Mouse (Mus musculus) liver, embryonic 11.5 days (tissue): ENCODE measurements around the gene Stra6. TPM values are rescaled to one million over a fixed set of nuclear protein-coding genes. Genes with fewer than 3 reads are reported as not detected.

Experiments
- ATAC-seq: fragments of 200-750 bp; cut with Nextera tagmentation; replicated peaks from 2 replicates; pipeline ENCODE4 v1.8.0; 2017; ENCODE audit warnings: moderate number of reproducible peaks, mild to moderate bottlenecking, moderate TSS enrichment, moderate library complexity; ENCODE audit not compliant: low FRiP score
- DNase-seq: peaks from one replicate; pipeline ENCODE4 v3.0.0-alpha.2; 2017; ENCODE audit warnings: low spot score
- H3K27ac ChIP-seq: fragments of 300-500 bp; sonication (generic); 2 replicates; pipeline ENCODE4 v1.5.1; 2014; ENCODE audit warnings: mild to moderate bottlenecking, low read depth, low read length, control low read depth
- H3K27me3 ChIP-seq: fragments of 300-500 bp; sonication (generic); replicated peaks from 2 replicates; pipeline ENCODE4 v1.6.1; 2014; ENCODE audit warnings: low read length, mixed read lengths; ENCODE audit not compliant: control insufficient read depth, insufficient read depth
- H3K36me3 ChIP-seq: fragments of 300-500 bp; sonication (generic); 2 replicates; pipeline ENCODE4 v1.6.1; 2014; ENCODE audit warnings: mild to moderate bottlenecking, low read length, moderate library complexity, mixed read lengths; ENCODE audit not compliant: control insufficient read depth, insufficient read depth
- H3K4me1 ChIP-seq: fragments of 300-500 bp; sonication (generic); replicated peaks from 2 replicates; pipeline ENCODE4 v1.6.1; 2014; ENCODE audit warnings: low read length, mixed read lengths; ENCODE audit not compliant: control insufficient read depth, insufficient read depth
- H3K4me2 ChIP-seq: fragments of 300-500 bp; sonication (generic); 2 replicates; pipeline ENCODE4 v1.6.1; 2014; ENCODE audit warnings: mild to moderate bottlenecking, control low read depth, moderate library complexity
- H3K4me3 ChIP-seq: fragments of 300-500 bp; sonication (generic); 2 replicates; pipeline ENCODE4 v1.5.1; 2014; ENCODE audit warnings: low read depth, low read length, control low read depth
- H3K9ac ChIP-seq: fragments of 300-500 bp; sonication (generic); 2 replicates; pipeline ENCODE4 v1.6.1; 2014; ENCODE audit warnings: low read depth, low read length, control low read depth
- H3K9me3 ChIP-seq: fragments of 300-500 bp; sonication (generic); 2 replicates; pipeline ENCODE4 v1.6.1; 2016; ENCODE audit warnings: low read length, inconsistent platforms, mixed read lengths; ENCODE audit not compliant: control insufficient read depth
- WGBS: fragments of 180-500 bp; shearing (Covaris S2); extraction: QIAGEN DNeasy Blood & Tissue Kit; methylation state at CpG from one replicate; pipeline ENCODE4 v1.1.7; 2014; 5-methylcytosine and 5-hydroxymethylcytosine counted together
- polyA plus RNA-seq: library from polyadenylated mRNA; unstranded; fragments of >200 nt; fragmentation: Nextera tagmentation; extraction: Ambion mirVana; gene quantifications from 2 replicates; pipeline ENCODE4 v1.2.1, GENCODE M21; 2014

Stra6 gene
- polyA plus RNA-seq, 1 experiment from 2014 or later, result 7.2 TPM

DNA sequence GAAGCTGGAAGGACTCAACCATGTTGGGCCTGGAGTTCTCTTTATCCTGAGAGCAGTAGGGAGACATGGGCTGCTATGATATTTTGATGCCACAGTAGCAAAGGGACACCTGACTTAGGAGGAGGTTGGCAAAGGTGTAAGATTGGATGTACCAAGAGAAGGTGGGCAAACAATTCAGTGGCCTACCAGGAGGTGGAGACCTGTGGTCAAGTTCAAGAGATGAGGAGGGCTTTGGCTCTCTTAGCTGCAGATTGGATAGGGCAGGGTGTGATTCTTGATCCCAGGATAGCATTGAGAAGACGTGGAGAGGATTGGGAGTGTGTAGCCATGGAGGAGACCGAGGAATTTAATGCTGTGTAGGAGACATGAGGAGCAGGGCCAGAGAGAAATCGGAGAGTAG lies 30.2 kb downstream of the Stra6 start:
- no peak for ATAC-seq
- 64% methylated on average over 3 of the region's 3 CpGs for WGBS
- Histone ChIP-seq H3K27ac (no peak overlapping the region), H3K4me1 (no peaks in the 10 kb centered on the region), H3K27me3 (peaks cover 23% of the 10 kb centered on the region), H3K36me3 (no peaks in the 10 kb centered on the region), H3K9me3 (no peaks in the 10 kb centered on the region), H3K9ac (no peak overlapping the region), H3K4me2 (no peak overlapping the region), H3K4me3 (no peak overlapping the region)
- DNase-seq, result no peak

DNA sequence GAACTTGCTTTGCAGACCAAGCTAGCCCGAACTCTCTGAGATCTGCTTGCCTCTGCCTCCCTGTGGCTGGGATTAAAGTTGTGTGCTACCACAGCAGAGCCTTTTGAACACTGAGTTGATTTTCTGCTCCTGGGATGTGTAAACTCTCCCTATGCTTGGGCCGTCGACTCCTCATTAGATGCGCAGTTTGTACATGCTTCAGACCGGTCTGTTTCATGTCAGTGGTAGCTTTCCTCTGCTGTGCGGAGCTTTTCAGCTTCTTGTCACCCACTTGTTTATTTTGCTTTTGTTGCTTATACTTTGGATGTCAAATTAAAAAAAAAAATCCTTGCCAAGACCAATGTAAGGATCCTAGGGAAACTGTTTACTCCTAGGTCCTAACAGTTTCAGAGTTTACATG lies 32.4 kb downstream of the Stra6 start:
- Histone ChIP-seq H3K4me3 (no peak overlapping the region), H3K4me2 (no peak overlapping the region), H3K36me3 (no peaks in the 10 kb centered on the region), H3K27ac (no peak overlapping the region), H3K27me3 (peaks cover 14% of the 10 kb centered on the region), H3K4me1 (no peaks in the 10 kb centered on the region), H3K9me3 (no peaks in the 10 kb centered on the region), H3K9ac (no peak overlapping the region)
- ATAC-seq (no peak), DNase-seq (no peak)
- WGBS, result 76% methylated on average over 6 of the region's 6 CpGs

DNA sequence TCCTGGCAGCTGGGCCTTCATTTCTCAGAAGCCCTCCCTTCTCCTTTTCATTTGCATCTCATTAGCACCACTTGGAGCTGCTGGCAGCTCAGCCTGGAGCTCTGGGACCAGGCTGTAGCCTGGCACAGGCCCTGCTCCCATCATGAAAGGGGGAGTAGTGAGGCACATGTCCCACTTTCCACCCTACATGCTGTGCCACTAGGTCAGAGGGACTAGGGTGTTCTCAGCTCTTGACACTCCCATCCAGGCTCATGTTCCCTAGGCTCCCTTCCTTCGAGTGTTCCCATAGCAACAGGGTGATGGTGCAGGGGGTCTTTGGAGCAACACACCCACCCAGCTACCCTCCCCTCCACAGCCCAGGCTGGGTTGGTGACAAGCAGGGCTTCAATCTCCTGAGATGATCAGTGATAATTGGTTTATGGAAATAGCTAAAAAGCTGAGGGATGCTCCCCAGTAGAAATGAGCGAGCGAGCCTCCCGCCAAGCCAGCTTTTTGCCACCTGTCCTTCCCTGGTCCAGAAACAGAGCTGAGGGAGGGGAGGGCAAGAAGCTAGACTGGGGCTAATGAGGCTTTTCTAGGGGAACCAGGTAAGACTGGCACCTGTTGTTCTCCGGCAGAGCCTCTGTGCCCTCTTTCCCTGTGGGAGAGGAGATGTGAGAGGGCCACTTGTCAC lies 33.2 kb downstream of the Stra6 start:
- H3K27me3 ChIP-seq, result peaks cover 15% of the 10 kb centered on the region; the same call in 1 of the 2 replicates
- no peaks in the 10 kb centered on the region for H3K36me3 ChIP-seq
- no peak for ATAC-seq
- H3K4me3 ChIP-seq, result no peak overlapping the region
- no peaks in the 10 kb centered on the region for H3K4me1 ChIP-seq
- no peak overlapping the region for H3K4me2 ChIP-seq
- DNase-seq, result no peak
- H3K27ac ChIP-seq, result no peak overlapping the region
- H3K9ac ChIP-seq, result no peak overlapping the region
- H3K9me3 ChIP-seq, result no peaks in the 10 kb centered on the region
- WGBS, result 38% methylated on average over 5 of the region's 5 CpGs

DNA sequence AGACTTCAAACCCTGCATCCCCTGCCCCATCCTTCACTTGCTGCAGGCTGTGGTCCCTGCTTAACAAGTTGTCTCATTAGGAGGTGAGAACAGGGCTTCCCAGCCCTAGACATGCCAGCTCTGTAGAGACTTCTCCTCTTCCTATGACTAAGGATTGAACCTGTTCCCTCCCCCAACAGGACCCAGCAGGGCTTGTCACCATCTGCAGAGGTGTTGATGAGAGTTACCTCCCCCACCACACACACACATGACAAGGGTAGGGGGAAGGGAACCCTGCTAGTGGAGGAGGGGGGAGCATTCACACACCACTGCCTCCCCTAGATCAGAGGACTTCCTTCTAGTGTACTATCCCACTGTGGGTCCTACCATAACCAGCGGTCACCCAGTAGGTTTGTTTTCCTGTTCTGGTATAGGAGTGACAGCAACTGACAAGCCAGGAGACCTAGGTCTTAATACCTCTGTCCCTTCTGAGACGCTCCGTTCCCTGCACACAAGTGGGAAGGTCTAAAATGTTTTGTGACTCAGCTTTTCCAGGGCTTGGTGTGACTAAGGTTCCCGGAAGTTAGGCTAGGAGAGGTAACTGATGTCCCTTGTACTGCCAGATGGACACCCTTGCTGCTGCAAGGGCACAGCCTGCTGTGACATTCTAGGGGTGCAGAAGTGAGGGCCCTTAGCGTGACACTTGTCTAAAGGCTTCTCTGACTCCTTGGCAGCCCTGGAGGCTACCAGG lies 36.4 kb downstream of the Stra6 start:
- ATAC-seq, result no peak
- no peaks in the 10 kb centered on the region for H3K4me1 ChIP-seq
- H3K27me3 ChIP-seq, result peaks cover 14% of the 10 kb centered on the region; the same call in 1 of the 2 replicates
- no peaks in the 10 kb centered on the region for H3K36me3 ChIP-seq
- DNase-seq, result no peak
- no peak overlapping the region for H3K4me3 ChIP-seq
- H3K9ac ChIP-seq, result no peak overlapping the region
- no peaks in the 10 kb centered on the region for H3K9me3 ChIP-seq
- H3K4me2 ChIP-seq, result no peak overlapping the region
- 45% methylated on average over 5 of the region's 5 CpGs for WGBS
- no peak overlapping the region for H3K27ac ChIP-seq

DNA sequence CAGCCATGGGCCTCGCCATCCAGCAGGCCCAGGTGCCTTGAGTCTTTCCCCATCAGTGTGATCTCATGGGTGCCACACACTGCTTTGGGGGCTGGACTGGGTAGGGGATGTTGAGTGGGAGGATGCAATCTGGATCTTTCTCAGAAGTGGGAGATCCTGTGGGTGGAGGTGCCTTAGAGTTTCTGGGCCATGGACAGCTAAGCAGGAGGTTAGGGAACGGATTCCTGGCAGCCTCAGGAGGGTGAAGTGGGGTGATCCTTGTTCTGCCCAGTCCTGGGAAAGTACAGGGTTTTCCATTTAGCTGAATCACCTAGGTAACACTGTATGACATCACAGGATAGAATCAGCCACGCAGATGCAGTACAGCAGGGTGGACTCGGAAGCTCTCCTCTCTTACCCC lies 38.4 kb downstream of the Stra6 start:
- no peaks in the 10 kb centered on the region for H3K36me3 ChIP-seq
- no peak overlapping the region for H3K9ac ChIP-seq
- no peaks in the 10 kb centered on the region for H3K4me1 ChIP-seq
- ATAC-seq, result no peak
- no peak overlapping the region for H3K4me2 ChIP-seq
- 63% methylated on average over 4 of the region's 4 CpGs for WGBS
- peaks cover 14% of the 10 kb centered on the region; the same call in 1 of the 2 replicates for H3K27me3 ChIP-seq
- no peak for DNase-seq
- no peaks in the 10 kb centered on the region for H3K9me3 ChIP-seq
- H3K27ac ChIP-seq, result no peak overlapping the region
- no peak overlapping the region for H3K4me3 ChIP-seq

DNA sequence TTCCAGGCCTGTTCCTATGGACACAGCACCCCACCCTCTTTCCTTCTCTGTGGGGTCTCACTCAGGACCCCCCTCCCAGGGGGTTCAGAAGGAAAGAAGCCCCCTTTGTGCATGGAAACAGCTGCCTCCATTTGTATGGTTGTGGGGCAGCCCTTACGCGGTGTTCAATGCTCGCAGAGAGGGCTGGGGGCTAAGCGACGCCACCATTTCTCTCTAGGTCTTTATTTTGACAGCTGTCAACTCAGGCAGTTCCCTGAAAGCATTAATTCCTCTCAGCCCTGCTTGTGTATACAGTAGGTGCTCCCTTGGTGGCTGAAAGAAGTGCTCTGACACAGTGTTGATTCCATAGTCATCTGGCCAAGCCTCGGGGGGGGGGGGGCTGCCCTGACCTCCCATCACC lies 40.1 kb downstream of the Stra6 start:
- ATAC-seq, result no peak
- no peaks in the 10 kb centered on the region for H3K4me1 ChIP-seq
- WGBS, result 80% methylated on average over 6 of the region's 6 CpGs
- H3K9ac ChIP-seq, result no peak overlapping the region
- H3K27me3 ChIP-seq, result 0 out of 2 replicates have a peak, but pooled peaks cover 2% of the 10 kb centered on the region
- no peaks in the 10 kb centered on the region for H3K36me3 ChIP-seq
- H3K4me2 ChIP-seq, result no peak overlapping the region
- DNase-seq, result no peak
- no peak overlapping the region for H3K27ac ChIP-seq
- H3K9me3 ChIP-seq, result no peaks in the 10 kb centered on the region
- H3K4me3 ChIP-seq, result no peak overlapping the region

DNA sequence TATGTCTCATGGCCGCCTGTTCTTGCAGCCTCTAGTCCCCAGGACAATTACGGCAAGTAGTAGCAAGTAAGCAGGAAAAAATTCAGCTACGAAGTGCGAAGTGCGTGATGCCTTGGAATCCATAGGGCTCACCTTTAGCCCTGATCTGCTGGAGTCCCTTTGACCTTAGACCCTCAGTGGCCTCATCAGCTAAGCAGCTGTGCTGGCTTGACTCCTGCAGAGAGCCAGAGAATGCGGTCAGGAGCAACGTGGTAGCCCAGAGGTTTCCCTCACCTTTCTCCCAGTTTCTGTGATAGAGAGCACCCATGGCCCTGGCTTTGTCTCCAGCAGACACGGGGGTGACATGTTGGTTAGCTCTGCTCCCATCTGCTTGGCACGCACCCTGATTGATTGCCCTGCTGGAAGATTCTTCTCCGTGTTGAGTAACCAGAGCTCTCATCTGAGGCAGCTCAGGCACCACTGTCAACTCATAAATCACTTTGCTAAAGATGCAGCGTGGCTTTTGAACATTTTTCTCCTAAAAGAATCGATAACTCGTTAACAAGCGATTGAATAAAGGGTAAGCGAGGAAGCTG lies 42.1 kb downstream of the Stra6 start:
- WGBS, result 50% methylated on average over 15 of the region's 15 CpGs
- Histone ChIP-seq H3K4me1 (no peaks in the 10 kb centered on the region), H3K9me3 (no peaks in the 10 kb centered on the region), H3K4me3 (no peak overlapping the region), H3K36me3 (no peaks in the 10 kb centered on the region), H3K27me3 (0 out of 2 replicates have a peak, but pooled peaks cover 2% of the 10 kb centered on the region), H3K9ac (no peak overlapping the region), H3K4me2 (no peak overlapping the region), H3K27ac (no peak overlapping the region)
- ATAC-seq (no peak), DNase-seq (no peak)

DNA sequence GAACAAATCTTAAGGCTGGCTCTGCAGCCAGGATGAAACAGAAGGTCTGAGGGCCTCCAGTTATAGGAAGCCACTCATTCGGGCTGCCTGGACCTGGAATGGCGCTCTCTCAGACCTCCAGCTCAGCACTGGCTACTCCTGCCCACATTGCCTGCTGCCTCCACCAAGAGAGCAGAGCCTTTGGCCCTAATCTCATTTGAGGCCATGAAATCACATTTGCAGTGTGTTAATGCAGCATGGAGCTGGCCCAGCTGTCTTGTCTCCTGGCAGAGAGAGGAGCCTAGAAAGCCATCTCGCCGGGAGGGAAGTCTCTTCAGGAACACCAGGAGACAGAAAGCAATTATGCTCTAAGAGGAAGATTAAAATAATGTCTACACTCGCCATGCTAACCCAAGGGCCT lies 43.9 kb downstream of the Stra6 start:
- Histone ChIP-seq H3K4me3 (no peak overlapping the region), H3K4me1 (no peaks in the 10 kb centered on the region; the same call in 1 of the 2 replicates), H3K27me3 (peaks cover 6% of the 10 kb centered on the region), H3K4me2 (no peak overlapping the region), H3K9me3 (no peaks in the 10 kb centered on the region), H3K36me3 (no peaks in the 10 kb centered on the region), H3K27ac (no peak overlapping the region), H3K9ac (no peak overlapping the region)
- WGBS, result 58% methylated on average over 5 of the region's 5 CpGs
- ATAC-seq (no peak), DNase-seq (no peak)
